Mouse (Mus musculus) brain, embryonic 14.5 days (tissue): ENCODE data around the gene Ptch2. TPM values are rescaled to one million over a fixed set of nuclear protein-coding genes. Genes with fewer than 3 reads are reported as not detected.

Experiments used
- DNase-seq: peaks from one replicate; pipeline ENCODE4 v3.0.0-alpha.2; 2011; ENCODE audit warnings: low read depth
- CTCF ChIP-seq: fragments of 200-500 bp; IDR thresholded peaks from 2 replicates; pipeline ENCODE4 v1.5.1; 2012; ENCODE audit warnings: inconsistent platforms, mild to moderate bottlenecking, moderate library complexity, borderline replicate concordance; ENCODE audit not compliant: insufficient read depth, insufficient read length; ENCODE audit errors: extremely low read depth
- POLR2A ChIP-seq: fragments of 200-500 bp; IDR thresholded peaks from 2 replicates; pipeline ENCODE4 v1.6.1; 2012; ENCODE audit warnings: mild to moderate bottlenecking, inconsistent platforms, borderline replicate concordance; ENCODE audit not compliant: poor library complexity, insufficient read depth, insufficient read length, severe bottlenecking; ENCODE audit errors: extremely low read depth
- polyA plus RNA-seq: library from polyadenylated mRNA; depleted of rRNA; stranded (reverse); fragments of >200 nt; gene quantifications from 2 replicates; pipeline ENCODE4 v1.2.3, GENCODE M21; 2012

Gene Ptch2
- polyA plus RNA-seq, 1 experiment = 18.6 TPM

DNA sequence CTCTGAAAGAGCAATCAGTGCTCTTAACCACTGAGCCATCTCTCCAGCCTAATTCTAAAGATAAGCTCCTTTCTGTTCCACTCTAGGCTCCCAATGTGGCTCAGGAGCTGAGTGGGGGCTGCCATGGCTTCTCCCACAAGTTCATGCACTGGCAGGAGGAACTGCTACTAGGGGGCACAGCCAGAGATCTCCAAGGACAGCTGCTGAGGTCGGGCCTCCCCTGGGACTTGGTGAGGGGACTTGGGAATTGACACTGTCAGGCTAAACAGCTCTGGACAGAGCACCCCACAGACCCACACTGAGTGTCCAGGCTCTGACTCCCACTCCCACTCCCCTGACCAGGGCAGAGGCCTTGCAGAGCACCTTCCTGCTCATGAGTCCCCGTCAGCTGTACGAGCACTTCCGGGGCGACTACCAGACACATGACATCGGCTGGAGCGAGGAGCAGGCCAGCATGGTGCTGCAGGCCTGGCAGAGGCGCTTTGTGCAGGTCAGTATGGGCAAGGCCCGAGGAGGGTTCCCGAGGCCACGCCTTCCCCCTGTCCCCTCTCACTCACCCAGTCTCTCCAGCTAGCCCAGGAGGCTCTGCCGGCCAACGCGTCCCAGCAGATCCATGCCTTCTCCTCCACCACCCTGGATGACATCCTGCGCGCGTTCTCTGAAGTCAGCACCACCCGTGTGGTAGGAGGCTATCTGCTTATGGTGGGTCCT lies 12.1 kb downstream of the Ptch2 start:
- TF ChIP-seq POLR2A = no peak
- no peak for TF ChIP-seq CTCF
- DNase-seq = no peak

DNA sequence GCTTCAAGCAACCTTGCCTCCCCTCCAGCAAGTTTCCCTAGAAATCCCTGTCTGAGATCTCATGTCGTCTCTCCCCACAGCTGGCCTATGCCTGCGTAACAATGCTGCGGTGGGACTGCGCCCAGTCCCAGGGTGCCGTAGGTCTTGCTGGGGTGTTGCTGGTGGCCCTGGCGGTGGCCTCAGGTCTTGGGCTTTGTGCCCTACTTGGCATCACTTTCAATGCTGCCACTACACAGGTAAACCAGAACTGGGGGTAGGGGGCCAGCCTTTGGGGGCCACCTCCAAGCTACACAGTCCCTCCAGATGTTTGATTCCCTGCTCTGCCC lies 12.6 kb downstream of the Ptch2 start:
- no peak for TF ChIP-seq CTCF
- TF ChIP-seq POLR2A = no peak

DNA sequence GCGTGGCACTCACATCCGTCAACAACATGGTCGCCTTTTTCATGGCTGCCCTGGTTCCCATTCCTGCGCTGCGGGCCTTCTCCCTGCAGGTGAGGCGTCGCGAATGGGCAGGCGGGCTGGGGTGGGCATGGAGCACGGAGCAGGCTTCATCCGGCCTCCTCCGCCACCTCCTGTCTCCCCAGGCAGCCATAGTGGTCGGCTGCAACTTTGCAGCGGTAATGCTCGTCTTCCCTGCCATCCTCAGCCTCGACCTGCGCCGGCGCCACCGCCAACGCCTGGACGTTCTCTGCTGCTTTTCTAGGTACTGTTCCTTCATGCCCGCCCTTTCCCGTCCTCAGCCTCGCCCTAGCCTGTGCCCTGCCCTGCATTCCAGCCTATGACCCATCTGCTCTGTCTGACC lies 13.5 kb downstream of the Ptch2 start:
- TF ChIP-seq CTCF (no peak), POLR2A (no peak)
- DNase-seq = no peak

More for the DNA sequence above, 12.6 kb downstream of the Ptch2 start:
- DNase-seq = no peak

DNA sequence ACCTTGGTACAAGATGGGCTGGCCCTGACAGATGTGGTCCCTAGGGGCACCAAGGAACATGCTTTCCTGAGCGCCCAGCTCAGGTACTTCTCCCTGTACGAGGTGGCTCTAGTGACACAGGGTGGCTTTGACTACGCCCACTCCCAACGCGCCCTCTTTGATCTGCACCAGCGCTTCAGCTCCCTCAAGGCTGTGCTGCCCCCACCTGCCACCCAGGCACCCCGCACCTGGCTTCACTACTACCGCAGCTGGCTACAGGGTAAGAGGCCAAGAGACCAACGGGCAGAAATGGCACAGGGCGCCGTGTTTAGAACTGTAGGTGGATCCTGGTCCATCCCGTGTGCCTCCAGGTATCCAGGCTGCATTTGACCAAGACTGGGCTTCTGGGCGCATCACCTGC lies 14.4 kb downstream of the Ptch2 start:
- TF ChIP-seq POLR2A (no peak), CTCF (no peak)
- DNase-seq = no peak

DNA sequence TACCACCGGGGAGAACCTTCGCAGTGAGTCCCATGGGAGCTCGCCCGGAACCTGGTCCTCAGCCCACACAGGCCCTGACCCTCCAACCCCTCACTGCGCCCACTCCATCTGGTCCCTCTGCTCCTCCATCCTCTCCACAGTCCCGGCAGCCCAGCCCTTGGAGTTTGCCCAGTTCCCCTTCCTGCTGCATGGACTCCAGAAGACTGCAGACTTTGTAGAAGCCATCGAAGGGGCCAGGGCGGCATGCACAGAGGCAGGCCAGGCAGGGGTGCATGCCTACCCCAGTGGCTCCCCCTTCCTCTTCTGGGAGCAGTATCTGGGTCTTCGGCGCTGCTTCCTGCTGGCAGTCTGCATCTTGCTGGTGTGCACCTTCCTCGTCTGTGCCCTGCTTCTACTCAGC lies 15.1 kb downstream of the Ptch2 start:
- DNase-seq = no peak
- no peak for TF ChIP-seq POLR2A
- TF ChIP-seq CTCF = no peak

DNA sequence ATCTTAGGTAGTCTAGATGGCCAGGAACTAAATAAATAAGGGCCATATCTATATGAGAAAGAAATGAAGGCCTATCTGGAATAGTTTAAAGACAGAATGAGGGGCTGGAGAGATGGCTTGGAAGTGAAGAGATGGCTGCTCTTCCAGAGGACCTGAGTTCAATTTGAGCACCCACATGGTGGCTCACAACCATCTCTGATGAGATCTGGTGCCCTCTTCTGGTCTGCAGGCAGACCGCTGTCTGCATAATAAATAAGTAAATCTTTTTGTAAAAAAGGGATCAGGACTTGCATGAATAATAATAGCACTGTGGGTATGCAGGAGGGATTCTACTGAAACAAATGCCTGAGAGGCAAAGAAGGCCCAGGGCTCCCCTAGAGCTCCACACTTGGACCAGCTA lies 17.4 kb downstream of the Ptch2 start:
- TF ChIP-seq CTCF = peak; percentile 6; the same call in 1 of the 2 replicates
- TF ChIP-seq POLR2A = no peak
- DNase-seq = no peak

DNA sequence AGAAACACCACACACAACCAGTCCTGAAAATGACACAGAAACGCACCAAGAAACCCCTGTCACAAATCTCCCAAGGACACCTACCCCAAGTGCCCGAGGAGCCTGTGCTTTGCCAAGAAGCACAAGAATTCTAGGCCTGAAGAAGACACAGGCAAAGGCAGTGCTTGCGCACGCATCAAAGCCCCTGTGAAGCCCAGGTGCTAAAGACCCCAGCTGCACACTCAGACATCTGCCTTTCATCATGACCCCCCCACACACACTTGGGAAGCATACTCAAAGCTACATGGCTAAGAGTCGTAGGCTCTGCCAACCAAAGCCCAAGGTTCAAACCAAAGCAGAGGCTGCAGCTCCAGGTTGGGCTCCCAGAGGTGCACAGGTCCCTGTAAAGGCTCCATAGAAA lies 19.7 kb downstream of the Ptch2 start:
- DNase-seq = no peak
- TF ChIP-seq POLR2A = no peak
- TF ChIP-seq CTCF = no peak

DNA sequence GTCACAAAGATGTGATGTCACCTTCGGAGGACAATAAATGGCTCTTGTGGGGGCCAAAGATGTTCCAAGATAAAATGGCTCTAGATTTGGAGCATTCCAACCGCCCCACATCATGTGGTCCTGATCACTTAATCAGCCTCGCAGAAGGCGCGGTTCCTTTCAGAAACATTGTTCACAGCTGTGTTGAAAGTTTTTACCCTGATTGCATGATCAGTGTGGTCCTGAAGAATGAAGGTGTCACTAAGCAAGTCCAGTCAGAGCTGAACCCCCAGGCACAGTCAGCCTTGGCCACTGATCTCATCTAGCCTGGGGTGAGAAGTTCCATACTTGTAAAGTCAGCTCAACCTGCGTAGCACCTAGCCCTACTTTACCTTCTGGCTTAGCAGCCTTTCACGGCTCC lies 22.1 kb downstream of the Ptch2 start:
- TF ChIP-seq CTCF (no peak), POLR2A (no peak)
- DNase-seq = no peak

DNA sequence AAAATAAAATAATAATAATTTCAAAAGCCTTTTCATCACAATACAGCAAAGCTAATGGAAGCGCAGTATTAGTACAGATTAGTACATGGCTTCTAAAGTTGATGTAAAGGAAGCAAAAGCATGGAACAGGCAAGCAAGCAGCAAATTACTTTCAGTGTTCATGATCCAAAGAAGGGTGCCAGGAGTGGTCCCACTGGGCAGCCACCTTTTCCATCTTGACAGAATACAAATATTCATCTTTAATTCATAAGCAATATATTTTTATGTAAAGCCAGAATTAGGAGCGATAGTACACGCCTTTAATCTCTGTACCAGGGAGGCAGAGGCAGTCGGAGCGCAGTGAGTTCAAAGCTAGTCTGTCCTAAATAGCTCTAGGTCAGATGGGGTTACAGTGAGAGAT lies 23.8 kb downstream of the Ptch2 start:
- TF ChIP-seq CTCF (no peak), POLR2A (no peak)
- no peak for DNase-seq

DNA sequence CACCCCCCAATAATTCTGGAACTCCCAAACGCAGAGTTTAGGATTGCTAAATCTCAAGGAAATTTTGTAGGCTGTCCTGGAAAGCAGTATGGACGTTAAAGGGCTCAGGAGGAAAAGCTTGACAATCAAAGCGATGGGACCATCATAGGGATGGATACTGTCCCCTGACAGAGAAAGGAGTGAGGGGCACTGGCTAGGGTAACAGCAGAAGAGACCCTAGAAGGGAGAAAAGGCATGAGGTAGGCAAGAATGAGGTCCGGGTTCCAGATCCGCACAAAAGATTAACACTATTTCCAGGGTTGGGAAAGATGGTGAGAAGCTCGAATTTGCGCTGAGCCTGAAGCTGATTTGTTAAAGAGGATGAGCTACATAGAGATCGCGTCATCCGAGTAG lies 24.2 kb downstream of the Ptch2 start:
- TF ChIP-seq POLR2A = no peak
- no peak for TF ChIP-seq CTCF
- DNase-seq = no peak

DNA sequence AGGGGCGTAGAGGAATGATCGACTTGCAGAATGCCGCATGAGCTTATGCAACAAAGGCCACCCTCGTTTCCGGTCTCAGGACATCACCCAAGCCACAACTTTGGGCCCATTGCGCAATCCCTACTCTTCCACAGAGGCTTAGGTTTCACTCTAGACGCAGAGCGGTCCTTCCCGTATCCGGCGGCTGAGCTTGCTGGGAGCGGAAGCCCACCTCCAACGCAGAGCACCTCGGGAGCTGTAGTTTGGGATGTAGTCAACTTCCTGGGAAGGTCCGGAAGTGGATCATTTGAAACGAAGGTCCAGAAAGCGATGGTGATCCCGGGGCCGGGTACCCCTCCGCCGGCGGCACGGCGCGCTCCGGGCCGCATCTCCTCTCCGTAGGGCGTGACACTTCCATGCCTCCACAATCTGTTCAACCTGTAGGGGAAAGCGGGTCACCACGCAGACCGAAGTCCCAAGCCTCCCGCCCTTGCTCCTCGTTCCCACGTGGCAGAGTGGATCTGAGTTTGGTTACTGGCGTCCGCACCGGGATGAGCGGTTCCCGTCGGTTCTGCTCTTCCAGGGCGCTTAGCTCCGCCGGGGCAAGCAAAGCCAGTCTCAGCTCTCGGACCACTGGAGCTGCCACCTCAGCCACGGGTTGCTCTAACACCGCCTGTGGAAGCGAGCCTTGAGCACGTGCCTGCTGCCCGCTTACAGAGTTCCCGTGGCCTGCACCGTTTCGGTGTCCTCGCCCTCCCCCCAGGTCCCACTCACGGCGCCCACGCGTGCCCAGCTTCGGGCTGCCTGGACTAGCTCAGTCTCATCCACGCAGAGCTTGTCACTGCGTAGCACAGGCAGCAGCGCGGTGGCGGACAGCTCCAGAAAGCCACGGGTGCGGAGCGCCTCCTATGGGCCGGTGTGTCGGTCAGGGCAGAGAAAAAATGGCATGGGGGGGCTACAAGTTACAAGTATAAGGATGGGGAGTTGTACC lies 24.9 kb downstream of the Ptch2 start:
- TF ChIP-seq CTCF = peak; percentile 83
- TF ChIP-seq POLR2A = peak; percentile 42; the same call in 1 of the 2 replicates
- peak; percentile 99 for DNase-seq

DNA sequence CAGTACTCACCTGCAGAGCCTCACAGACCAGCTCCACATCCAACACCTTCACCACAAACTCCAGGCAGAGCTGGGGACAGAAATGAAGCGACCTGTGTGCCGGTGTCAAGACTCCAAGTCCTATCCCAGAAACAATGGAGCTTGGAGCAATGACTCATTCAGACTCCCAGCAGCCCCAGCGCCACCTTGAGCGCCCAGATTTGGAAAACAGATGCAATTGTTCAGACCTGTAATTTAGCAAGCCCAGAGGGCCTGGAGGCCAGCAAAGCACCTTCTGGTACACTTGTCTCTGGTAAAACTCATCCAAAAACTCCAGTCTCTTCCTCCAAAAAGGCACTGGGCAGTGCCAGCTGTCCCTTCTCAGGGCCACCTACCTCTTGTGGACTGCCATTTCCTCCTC lies 26.3 kb downstream of the Ptch2 start:
- DNase-seq = no peak
- TF ChIP-seq CTCF (no peak), POLR2A (no peak)

DNA sequence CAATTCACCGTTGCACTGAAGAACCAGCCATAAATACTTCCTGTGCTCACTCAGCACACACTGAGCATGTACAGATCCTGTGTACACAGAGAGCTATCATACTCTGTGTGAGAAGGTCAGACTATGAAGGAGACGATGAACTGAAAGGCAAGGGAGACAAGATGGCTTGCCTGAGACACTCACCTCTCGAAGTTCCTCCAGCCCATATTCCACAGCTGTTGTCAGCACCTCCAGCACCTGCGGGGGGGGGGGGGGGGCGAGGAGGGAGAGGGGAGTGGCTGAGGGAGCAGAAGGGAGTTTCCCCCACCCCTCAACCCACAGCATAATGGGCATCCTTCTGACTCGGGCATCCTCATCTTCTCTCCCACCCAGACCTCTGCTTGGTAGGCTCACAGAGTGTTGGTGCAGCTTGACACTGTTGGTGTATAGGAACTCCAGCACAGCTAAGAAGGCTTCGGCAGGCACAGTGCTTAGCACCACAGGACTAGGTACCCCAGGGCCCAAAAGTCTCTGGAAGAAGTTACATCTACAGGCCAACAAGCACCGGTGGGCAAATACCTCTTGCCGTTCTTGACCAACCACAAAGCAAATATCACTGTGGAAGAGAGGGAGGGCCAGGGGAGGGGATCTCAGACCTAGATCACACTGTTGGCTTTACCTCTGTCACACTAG lies 27.8 kb downstream of the Ptch2 start:
- no peak for DNase-seq
- TF ChIP-seq POLR2A = no peak
- no peak for TF ChIP-seq CTCF
